Mouse (Mus musculus) ES-Bruce4 (cell line): ENCODE data around the gene Btbd19. TPM values are rescaled to one million over a fixed set of nuclear protein-coding genes. Genes with fewer than 3 reads are reported as not detected.

ENCODE experiments used
- H3K27ac ChIP-seq: 2 replicates; pipeline ENCODE4 v1.5.1; 2012; ENCODE audit warnings: low read length, inconsistent platforms; ENCODE audit not compliant: insufficient read depth
- H3K27me3 ChIP-seq: 2 replicates; pipeline ENCODE4 v1.6.1; 2012; ENCODE audit warnings: mild to moderate bottlenecking, low read length, inconsistent platforms; ENCODE audit not compliant: control insufficient read depth, poor library complexity, insufficient read depth, severe bottlenecking
- H3K36me3 ChIP-seq: 2 replicates; pipeline ENCODE4 v1.6.1; 2012; ENCODE audit warnings: inconsistent platforms, mild to moderate bottlenecking, low read length, moderate library complexity; ENCODE audit not compliant: control insufficient read depth, poor library complexity, insufficient read depth, severe bottlenecking
- H3K4me1 ChIP-seq: one replicate; pipeline ENCODE4 v1.8.1; 2011; ENCODE audit warnings: low read length; ENCODE audit not compliant: control insufficient read depth, insufficient read depth
- H3K4me3 ChIP-seq: 2 replicates; pipeline ENCODE4 v1.5.1; 2011; ENCODE audit warnings: low read depth, mild to moderate bottlenecking, low read length
- H3K9ac ChIP-seq: 2 replicates; pipeline ENCODE4 v1.6.1; 2012; ENCODE audit warnings: low read depth, mild to moderate bottlenecking, inconsistent platforms; ENCODE audit not compliant: poor library complexity, severe bottlenecking
- H3K9me3 ChIP-seq: replicated peaks from 2 replicates; pipeline ENCODE4 v1.6.1; 2012; ENCODE audit warnings: mild to moderate bottlenecking, low read length, inconsistent platforms; ENCODE audit not compliant: control insufficient read depth, poor library complexity, insufficient read depth, severe bottlenecking
- CTCF ChIP-seq: IDR thresholded peaks from one replicate; pipeline ENCODE4 v1.8.1; 2011; ENCODE audit warnings: low read depth, low read length
- EP300 ChIP-seq: IDR thresholded peaks from 2 replicates; pipeline ENCODE4 v1.6.1; 2011; ENCODE audit warnings: low read depth, low read length; ENCODE audit not compliant: insufficient read depth
- POLR2A ChIP-seq: IDR thresholded peaks from one replicate; pipeline ENCODE4 v1.8.1; 2011; ENCODE audit warnings: low read length; ENCODE audit not compliant: insufficient read depth
- polyA plus RNA-seq: library from polyadenylated mRNA; stranded (reverse); fragments of >200 nt; gene quantifications from 2 replicates; pipeline ENCODE4 v1.2.4, GENCODE M21; 2011; ENCODE audit warnings: low read depth; ENCODE audit not compliant: missing spikeins, insufficient read depth, insufficient read length

Gene Btbd19
- polyA plus RNA-seq, 1 experiment, result 60.9 TPM

DNA sequence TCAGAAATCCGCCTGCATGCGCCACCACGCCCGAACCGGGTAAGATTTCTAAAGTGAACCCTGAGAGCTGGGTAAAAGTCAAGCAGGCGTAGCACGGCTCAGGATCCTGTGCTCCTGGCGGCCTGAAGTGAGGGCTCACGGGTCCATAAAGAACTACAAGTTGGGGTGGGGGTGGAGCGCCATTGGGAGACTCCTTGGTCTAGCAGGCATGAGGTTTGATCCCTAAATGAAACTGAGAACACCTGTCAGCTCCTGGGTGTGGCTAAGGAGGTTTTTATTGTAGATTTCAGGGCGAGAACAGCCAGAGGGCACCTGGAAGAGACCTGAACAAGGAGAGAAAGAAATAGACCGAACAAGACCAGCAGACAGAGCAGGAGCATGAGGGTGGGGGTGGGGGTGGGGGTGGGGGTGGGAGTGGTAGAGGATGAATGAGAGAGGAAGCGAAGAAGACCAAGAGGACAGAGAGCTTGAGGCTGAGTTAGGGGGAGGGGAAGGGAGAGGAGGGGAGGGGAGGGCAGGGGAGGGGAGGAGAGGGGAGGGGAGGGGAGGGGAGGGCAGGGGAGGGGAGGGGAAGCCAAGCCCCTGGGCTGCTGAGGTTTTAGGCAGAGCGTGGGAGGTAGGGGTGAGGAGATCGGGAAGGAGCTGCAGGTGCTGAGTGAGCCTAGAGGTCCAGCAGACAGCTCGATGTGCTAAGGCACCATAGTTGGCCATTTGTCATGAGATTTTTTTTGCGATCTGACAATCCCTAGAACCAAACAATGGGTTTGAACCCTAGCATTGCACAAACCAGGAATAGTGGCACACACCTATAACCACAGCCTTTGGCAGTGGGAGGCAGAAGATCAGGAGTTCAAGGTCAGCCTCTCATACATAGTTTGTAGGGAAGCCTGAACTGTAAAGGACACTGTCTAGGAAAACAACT lies 13.0 kb upstream of the Btbd19 start:
- peak overlapping the region; percentile 39; the same call in 1 of the 2 replicates for H3K9ac ChIP-seq
- peak overlapping the region; percentile 92 for H3K27ac ChIP-seq
- no peaks in the 10 kb centered on the region for H3K27me3 ChIP-seq
- no peaks in the 10 kb centered on the region for H3K9me3 ChIP-seq
- H3K4me1 ChIP-seq, result peaks cover 4% of the 10 kb centered on the region
- H3K4me3 ChIP-seq, result no peak overlapping the region
- TF ChIP-seq EP300, result peak; percentile 75; the same call in 1 of the 2 replicates
- TF ChIP-seq POLR2A, result no peak
- H3K36me3 ChIP-seq, result no peaks in the 10 kb centered on the region

DNA sequence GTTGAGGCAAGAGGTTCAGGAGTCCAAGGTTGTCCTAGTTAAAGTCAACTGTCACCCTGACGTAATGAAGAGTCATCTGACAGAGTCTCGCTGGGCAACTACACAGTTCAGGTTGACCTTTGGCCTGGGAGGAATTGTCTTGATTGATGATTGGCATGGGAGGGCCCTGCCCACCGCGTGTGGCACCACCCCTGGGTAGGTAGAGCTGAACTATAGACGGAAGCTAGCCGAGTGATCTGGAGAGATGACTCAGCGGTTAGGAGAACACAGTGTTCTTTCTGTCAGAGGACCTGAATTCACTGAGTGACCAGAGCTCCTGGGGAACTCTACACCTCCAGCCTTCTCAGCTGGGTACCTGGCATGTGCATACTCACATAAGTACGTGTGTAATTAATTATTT lies 10.5 kb upstream of the Btbd19 start:
- no peaks in the 10 kb centered on the region for H3K9me3 ChIP-seq
- H3K27me3 ChIP-seq, result no peaks in the 10 kb centered on the region
- H3K36me3 ChIP-seq, result no peaks in the 10 kb centered on the region
- H3K9ac ChIP-seq, result peak overlapping the region; percentile 50
- no peak overlapping the region; the same call in 1 of the 2 replicates for H3K4me3 ChIP-seq
- peaks cover 4% of the 10 kb centered on the region for H3K4me1 ChIP-seq
- H3K27ac ChIP-seq, result peak overlapping the region; percentile 81
- TF ChIP-seq EP300 (peak; percentile 81), POLR2A (no peak)

DNA sequence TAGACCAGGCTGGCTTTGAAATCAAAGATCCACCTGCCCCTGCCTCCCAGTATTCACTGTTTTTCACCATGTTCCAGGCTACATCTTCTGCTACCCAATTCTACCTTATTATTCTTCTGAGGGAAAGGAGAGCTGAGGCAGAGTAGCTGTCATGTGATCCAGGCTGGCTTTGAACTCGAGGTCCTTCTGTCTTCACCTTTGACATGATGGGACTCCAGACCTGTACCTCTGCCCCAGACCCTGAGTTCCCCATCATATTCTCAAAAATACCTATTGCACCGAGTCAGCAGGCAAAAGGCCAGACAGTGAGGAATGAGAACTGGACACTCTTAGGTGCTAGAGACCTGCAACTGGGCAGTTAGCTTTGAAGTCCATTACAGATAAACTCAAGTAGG lies 9.1 kb upstream of the Btbd19 start:
- Histone ChIP-seq H3K36me3 (no peaks in the 10 kb centered on the region), H3K4me3 (peak overlapping the region; percentile 74), H3K27ac (peak overlapping the region; percentile 58), H3K9me3 (no peaks in the 10 kb centered on the region), H3K27me3 (no peaks in the 10 kb centered on the region), H3K4me1 (peaks cover 10% of the 10 kb centered on the region), H3K9ac (0 out of 2 replicates have a peak overlapping the region, but pooled peaks have one; percentile 15)
- no peak for TF ChIP-seq POLR2A
- no peak for TF ChIP-seq CTCF
- no peak for TF ChIP-seq EP300

DNA sequence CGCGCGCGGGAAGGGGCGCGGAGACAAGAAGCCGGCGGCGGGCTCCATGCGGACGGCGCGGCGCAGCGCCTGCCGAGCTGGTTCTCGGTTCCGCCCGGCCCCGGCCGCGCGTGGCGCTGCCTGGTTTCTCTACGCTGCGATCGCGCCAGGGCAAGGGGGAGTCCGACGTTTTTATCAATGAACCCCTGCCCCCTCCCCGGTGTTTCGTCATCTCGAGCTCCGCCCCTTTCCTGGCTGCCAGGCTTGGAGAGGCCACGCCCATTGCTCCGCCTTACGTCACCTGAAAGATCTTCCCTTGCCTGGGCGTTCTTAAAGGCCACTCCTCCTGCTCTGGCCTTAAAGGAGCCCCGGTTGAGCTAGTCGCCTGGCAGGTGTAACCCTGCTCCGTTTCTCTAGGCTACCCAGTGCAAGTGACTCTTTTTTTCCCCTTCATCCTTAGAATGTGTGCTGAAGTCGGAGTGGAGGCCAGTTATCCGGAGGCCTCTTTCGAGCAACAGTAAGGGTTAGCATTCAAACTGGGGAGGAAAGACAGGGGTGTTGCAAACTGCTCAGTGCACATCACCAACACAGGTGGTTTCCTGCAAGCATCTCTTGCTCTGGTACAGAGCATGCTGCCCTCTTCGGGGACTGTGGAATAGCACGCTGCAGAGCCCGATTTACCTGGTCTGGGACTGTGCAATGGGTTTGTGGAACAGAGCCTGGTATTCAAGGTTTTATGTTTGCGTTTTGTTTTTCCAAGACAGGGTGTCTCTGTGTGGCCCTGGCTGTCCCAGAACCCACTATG lies 8.5 kb upstream of the Btbd19 start, which contains the start of gene Plk3:
Gene Plk3 (minus strand): TSS at position 147 of the 784 bp plus-strand sequence.
- no peaks in the 10 kb centered on the region for H3K9me3 ChIP-seq
- H3K27ac ChIP-seq, result peak within 1 kb of the TSS; percentile 58
- no peaks in the 10 kb centered on the region; the same call in 1 of the 2 replicates for H3K36me3 ChIP-seq
- H3K27me3 ChIP-seq, result no peaks in the 10 kb centered on the region
- H3K4me3 ChIP-seq, result peak within 1 kb of the TSS; percentile 87
- H3K4me1 ChIP-seq, result peaks cover 11% of the 10 kb centered on the region
- H3K9ac ChIP-seq, result peak within 1 kb of the TSS; percentile 91
- no peak for TF ChIP-seq EP300
- no peak for TF ChIP-seq CTCF
- peak; percentile 62 for TF ChIP-seq POLR2A

- Histone ChIP-seq H3K27me3 (no peaks in the 10 kb centered on the region), H3K27ac (no peak overlapping the region)
- no peak for TF ChIP-seq CTCF
- no peak for TF ChIP-seq POLR2A
- no peak for TF ChIP-seq EP300
These were observed 7.9 kb upstream of the Btbd19 start for GRCm38 (mm10) chr4:117133366-117133796.

More at GRCm38 (mm10) chr4:117133366-117133796, 7.9 kb upstream of the Btbd19 start:
- H3K9ac ChIP-seq, result peak overlapping the region; percentile 91
- H3K4me1 ChIP-seq, result peaks cover 11% of the 10 kb centered on the region
- no peaks in the 10 kb centered on the region for H3K9me3 ChIP-seq
- H3K4me3 ChIP-seq, result peak overlapping the region; percentile 87
- no peaks in the 10 kb centered on the region; the same call in 1 of the 2 replicates for H3K36me3 ChIP-seq
